ENCODE assay signal across 27 mouse cellular contexts in genomic region chr6:100411968-100412367, GRCm38 (mm10).
DNase-seq lines count a peak whose midpoint lies in the region; ATAC-seq and TF ChIP-seq lines count a peak whose summit lies in the region.
"Had no signal": no experiment of that assay in that cellular context is flagged by ENCODE, and none has a peak within 500 bp of the region (broad histone marks: within the 10 kb centered on the region; RNA-seq: fewer than 3 reads in every experiment).

No protein-coding gene starts in this region.

- DNase-seq in embryo, embryonic 10 days (ENCODE audit: low spot score), result peak; percentile 14
- no peak for DNase-seq in embryo, embryonic 9.5 days (ENCODE audit: extremely low spot score)
- DNase-seq in kidney, adult 11 months, result no peak
- peak; percentile 30 for DNase-seq in kidney, postnatal 0 days (ENCODE audit: low spot score)
- no peak for DNase-seq in kidney, postnatal 14 days
- DNase-seq in embryonic facial prominence, embryonic 10.5 days (ENCODE audit: low spot score), result no peak
- no peak for DNase-seq in adipocyte (ENCODE audit: low spot score)
- DNase-seq: adrenal gland, adult 2 months; adrenal gland, postnatal 10 days; adrenal gland, postnatal 25 days; B cell, adult 2 months; cerebellum, adult 11 months; cerebellum, adult 18-20 months; cerebellum, adult 8-10 months; cerebellum, adult 9-11 months; cerebellum, postnatal 14 days; cerebellum, postnatal 36 days; forebrain, postnatal 0 days had no signal

- H3K4me1 ChIP-seq in kidney, embryonic 15.5 days, result peaks cover 13% of the 10 kb centered on the region; the same call in 1 of the 2 replicates
- no peaks in the 10 kb centered on the region for H3K4me1 ChIP-seq in kidney, postnatal 0 days (replicated peaks; ENCODE audit: insufficient read depth, low read length)
- peaks cover 31% of the 10 kb centered on the region for H3K4me1 ChIP-seq in embryonic facial prominence, embryonic 10.5 days
- H3K4me1 ChIP-seq: forebrain, embryonic 13.5 days; forebrain, embryonic 15.5 days had no signal

- H3K4me3 ChIP-seq in kidney, embryonic 15.5 days (replicated peaks), result no peak overlapping the region
- no peak overlapping the region for H3K4me3 ChIP-seq in kidney, postnatal 0 days (replicated peaks; ENCODE audit: low read depth, low read length)
- no peak overlapping the region for H3K4me3 ChIP-seq in embryonic facial prominence, embryonic 10.5 days
- H3K4me3 ChIP-seq: embryonic facial prominence, embryonic 12.5 days; forebrain, embryonic 13.5 days; forebrain, embryonic 15.5 days had no signal

- no peak overlapping the region for H3K4me2 ChIP-seq in kidney, embryonic 15.5 days
- H3K4me2 ChIP-seq in kidney, postnatal 0 days (ENCODE audit: low read length), result no peak overlapping the region
- H3K4me2 ChIP-seq: embryonic facial prominence, embryonic 12.5 days; forebrain, embryonic 13.5 days; forebrain, embryonic 15.5 days had no signal

- no peak overlapping the region for H3K9ac ChIP-seq in kidney, embryonic 15.5 days
- H3K9ac ChIP-seq in kidney, postnatal 0 days (ENCODE audit: low read depth, low read length), result no peak overlapping the region
- H3K9ac ChIP-seq: embryonic facial prominence, embryonic 12.5 days; forebrain, embryonic 13.5 days; forebrain, embryonic 15.5 days; forebrain, postnatal 0 days had no signal

- 42% methylated on average over 4 of the region's 4 CpGs for WGBS in kidney, embryonic 15.5 days
- WGBS in kidney, postnatal 0 days, result 45% methylated on average over 4 of the region's 4 CpGs
- 65% methylated on average over 4 of the region's 4 CpGs for WGBS in embryonic facial prominence, embryonic 10.5 days

- H3K27ac ChIP-seq in kidney, embryonic 15.5 days, result no peak overlapping the region
- H3K27ac ChIP-seq in kidney, postnatal 0 days, result no peak overlapping the region
- H3K27ac ChIP-seq in embryonic facial prominence, embryonic 10.5 days (replicated peaks), result 0 out of 2 replicates have a peak overlapping the region, but pooled peaks have one; percentile 16
- H3K27ac ChIP-seq: embryonic facial prominence, embryonic 12.5 days; forebrain, embryonic 13.5 days; forebrain, embryonic 15.5 days had no signal

- peak; percentile 81 for ATAC-seq in kidney, embryonic 15.5 days (replicated peaks; ENCODE audit: low FRiP score)
- ATAC-seq in kidney, postnatal 0 days (replicated peaks; ENCODE audit: low FRiP score, low read depth), result peak; percentile 75
- ATAC-seq: activated CD4-positive, CD25-positive, alpha-beta regulatory T cell, adult 4 months; CD4-positive, CD25-positive, alpha-beta regulatory T cell, adult 4 months; forebrain, embryonic 13.5 days; forebrain, embryonic 15.5 days; forebrain, postnatal 0 days; Patski had no signal

- H3K27me3 ChIP-seq in kidney, embryonic 15.5 days, result no peaks in the 10 kb centered on the region
- no peaks in the 10 kb centered on the region for H3K27me3 ChIP-seq in kidney, postnatal 0 days (ENCODE audit: insufficient read depth, low read length)
- H3K27me3 ChIP-seq in embryonic facial prominence, embryonic 10.5 days (replicated peaks; ENCODE audit: low read depth, poor library complexity, severe bottlenecking), result peaks cover 66% of the 10 kb centered on the region
- H3K27me3 ChIP-seq: CH12.LX; forebrain, embryonic 15.5 days; Patski had no signal

- TF ChIP-seq CTCF in kidney, postnatal 0 days (IDR thresholded peaks at IDR 0.05; ENCODE audit: low read depth), result no peak

- no peaks in the 10 kb centered on the region for H3K36me3 ChIP-seq in kidney, embryonic 15.5 days
- H3K36me3 ChIP-seq in kidney, postnatal 0 days (ENCODE audit: insufficient read depth, low read length), result no peaks in the 10 kb centered on the region
- no peaks in the 10 kb centered on the region for H3K36me3 ChIP-seq in embryonic facial prominence, embryonic 10.5 days (replicated peaks)
- H3K36me3 ChIP-seq: embryonic facial prominence, embryonic 12.5 days; forebrain, embryonic 15.5 days; G1E had no signal

- no peaks in the 10 kb centered on the region for H3K9me3 ChIP-seq in kidney, embryonic 15.5 days (replicated peaks)
- no peaks in the 10 kb centered on the region for H3K9me3 ChIP-seq in kidney, postnatal 0 days (replicated peaks; ENCODE audit: low read length)
- H3K9me3 ChIP-seq in embryonic facial prominence, embryonic 10.5 days, result no peaks in the 10 kb centered on the region
- H3K9me3 ChIP-seq: embryonic facial prominence, embryonic 12.5 days; forebrain, embryonic 13.5 days; forebrain, embryonic 15.5 days had no signal

Comparison
In these comparisons a context has a peak if more than half of its experiments do, and no peak if none do; other contexts are left out.
1. DNase-seq: peak in embryo, embryonic 10 days (single experiment) and kidney, postnatal 0 days (single experiment); none in embryo, embryonic 9.5 days (single experiment), kidney, adult 11 months (single experiment), kidney, postnatal 14 days (single experiment), embryonic facial prominence, embryonic 10.5 days (single experiment) and adipocyte (single experiment).